Mouse (Mus musculus): Measurements from ENCODE around the gene Bco1. TPM values are rescaled to one million over a fixed set of nuclear protein-coding genes. Genes with fewer than 3 reads are reported as not detected.
A peak's percentile ranks its signal among the peaks of the same experiment; 100 is the strongest.

Gene Bco1
- polyA plus RNA-seq, 1 experiment from 2014 or later, result not detected

- H3K27ac ChIP-seq (ENCODE audit: low read depth, low read length), result no peak overlapping the region
- WGBS, result 63% methylated on average over 13 of the region's 13 CpGs
Measured at GRCm38 (mm10) chr8:117061180-117061880, 34.3 kb upstream of the Bco1 start.

GRCm38 (mm10) chr8:117066955-117067354, 28.7 kb upstream of the Bco1 start:
- Histone ChIP-seq H3K36me3 (ENCODE audit: control insufficient read depth, insufficient read depth, low read length) (no peaks in the 10 kb centered on the region), H3K9ac (ENCODE audit: low read length) (no peak overlapping the region), H3K4me2 (ENCODE audit: low read length) (no peak overlapping the region), H3K27me3 (replicated peaks; ENCODE audit: control insufficient read depth, insufficient read depth, low read length) (no peaks in the 10 kb centered on the region), H3K4me1 (ENCODE audit: control insufficient read depth, insufficient read depth, low read length) (no peaks in the 10 kb centered on the region), H3K27ac (ENCODE audit: low read depth, low read length) (no peak overlapping the region), H3K9me3 (replicated peaks; ENCODE audit: control insufficient read depth, low read length) (no peaks in the 10 kb centered on the region; the same call in 1 of the 2 replicates), H3K4me3 (ENCODE audit: low read depth, low read length) (no peak overlapping the region)
- DNase-seq (ENCODE audit: low spot score), result no peak
- 90% methylated on average over 7 of the region's 7 CpGs for WGBS
- ATAC-seq, result no peak

More at GRCm38 (mm10) chr8:117061180-117061880, 34.3 kb upstream of the Bco1 start:
- peak; percentile 55 for DNase-seq (ENCODE audit: low spot score)
- Histone ChIP-seq H3K36me3 (ENCODE audit: control insufficient read depth, insufficient read depth, low read length) (no peaks in the 10 kb centered on the region), H3K4me1 (ENCODE audit: control insufficient read depth, insufficient read depth, low read length) (no peaks in the 10 kb centered on the region), H3K4me2 (ENCODE audit: low read length) (no peak overlapping the region), H3K9ac (ENCODE audit: low read length) (no peak overlapping the region), H3K4me3 (ENCODE audit: low read depth, low read length) (no peak overlapping the region), H3K27me3 (replicated peaks; ENCODE audit: control insufficient read depth, insufficient read depth, low read length) (no peaks in the 10 kb centered on the region), H3K9me3 (replicated peaks; ENCODE audit: control insufficient read depth, low read length) (no peaks in the 10 kb centered on the region; the same call in 1 of the 2 replicates)
- ATAC-seq, result no peak

- Histone ChIP-seq H3K4me2 (ENCODE audit: low read length) (no peak overlapping the region), H3K4me1 (ENCODE audit: control insufficient read depth, insufficient read depth, low read length) (no peaks in the 10 kb centered on the region), H3K9ac (ENCODE audit: low read length) (no peak overlapping the region), H3K27me3 (replicated peaks; ENCODE audit: control insufficient read depth, insufficient read depth, low read length) (no peaks in the 10 kb centered on the region), H3K36me3 (ENCODE audit: control insufficient read depth, insufficient read depth, low read length) (no peaks in the 10 kb centered on the region), H3K9me3 (replicated peaks; ENCODE audit: control insufficient read depth, low read length) (no peaks in the 10 kb centered on the region), H3K27ac (ENCODE audit: low read depth, low read length) (no peak overlapping the region), H3K4me3 (ENCODE audit: low read depth, low read length) (no peak overlapping the region)
- 87% methylated on average over 11 of the region's 11 CpGs for WGBS
- no peak for ATAC-seq
- DNase-seq (ENCODE audit: low spot score), result no peak
Measured at GRCm38 (mm10) chr8:117067396-117067795, 28.3 kb upstream of the Bco1 start.

GRCm38 (mm10) chr8:117068294-117068693, 27.4 kb upstream of the Bco1 start:
- no peak overlapping the region for H3K4me3 ChIP-seq (ENCODE audit: low read depth, low read length)
- ATAC-seq (no peak), DNase-seq (ENCODE audit: low spot score) (no peak)
- H3K27me3 ChIP-seq (replicated peaks; ENCODE audit: control insufficient read depth, insufficient read depth, low read length), result no peaks in the 10 kb centered on the region
- H3K36me3 ChIP-seq (ENCODE audit: control insufficient read depth, insufficient read depth, low read length), result no peaks in the 10 kb centered on the region
- WGBS, result 84% methylated on average over 13 of the region's 13 CpGs
- H3K27ac ChIP-seq (ENCODE audit: low read depth, low read length), result no peak overlapping the region
- no peaks in the 10 kb centered on the region for H3K9me3 ChIP-seq (replicated peaks; ENCODE audit: control insufficient read depth, low read length)
- no peak overlapping the region for H3K4me2 ChIP-seq (ENCODE audit: low read length)
- H3K9ac ChIP-seq (ENCODE audit: low read length), result no peak overlapping the region
- no peaks in the 10 kb centered on the region for H3K4me1 ChIP-seq (ENCODE audit: control insufficient read depth, insufficient read depth, low read length)

GRCm38 (mm10) chr8:117069708-117070107, 25.9 kb upstream of the Bco1 start:
- Histone ChIP-seq H3K27ac (ENCODE audit: low read depth, low read length) (no peak overlapping the region), H3K4me3 (ENCODE audit: low read depth, low read length) (no peak overlapping the region), H3K4me1 (ENCODE audit: control insufficient read depth, insufficient read depth, low read length) (no peaks in the 10 kb centered on the region), H3K9me3 (replicated peaks; ENCODE audit: control insufficient read depth, low read length) (no peaks in the 10 kb centered on the region), H3K27me3 (replicated peaks; ENCODE audit: control insufficient read depth, insufficient read depth, low read length) (no peaks in the 10 kb centered on the region), H3K9ac (ENCODE audit: low read length) (no peak overlapping the region), H3K4me2 (ENCODE audit: low read length) (no peak overlapping the region), H3K36me3 (ENCODE audit: control insufficient read depth, insufficient read depth, low read length) (no peaks in the 10 kb centered on the region)
- DNase-seq (ENCODE audit: low spot score) (peak; percentile 24), ATAC-seq (no peak)
- 87% methylated on average over 1 of the region's 1 CpGs for WGBS

GRCm38 (mm10) chr8:117074350-117075182, 21.1 kb upstream of the Bco1 start:
- Histone ChIP-seq H3K4me3 (ENCODE audit: low read depth, low read length) (no peak overlapping the region), H3K27ac (ENCODE audit: low read depth, low read length) (no peak overlapping the region), H3K4me2 (ENCODE audit: low read length) (no peak overlapping the region), H3K4me1 (ENCODE audit: control insufficient read depth, insufficient read depth, low read length) (no peaks in the 10 kb centered on the region), H3K27me3 (replicated peaks; ENCODE audit: control insufficient read depth, insufficient read depth, low read length) (no peaks in the 10 kb centered on the region), H3K9ac (ENCODE audit: low read length) (no peak overlapping the region), H3K36me3 (ENCODE audit: control insufficient read depth, insufficient read depth, low read length) (no peaks in the 10 kb centered on the region), H3K9me3 (replicated peaks; ENCODE audit: control insufficient read depth, low read length) (no peaks in the 10 kb centered on the region)
- WGBS, result 81% methylated on average over 10 of the region's 10 CpGs
- ATAC-seq (no peak), DNase-seq (ENCODE audit: low spot score) (peak; percentile 20)

GRCm38 (mm10) chr8:117078367-117078926, 17.2 kb upstream of the Bco1 start:
- Histone ChIP-seq H3K4me3 (ENCODE audit: low read depth, low read length) (no peak overlapping the region), H3K9me3 (replicated peaks; ENCODE audit: control insufficient read depth, low read length) (no peaks in the 10 kb centered on the region), H3K4me2 (ENCODE audit: low read length) (no peak overlapping the region), H3K27ac (ENCODE audit: low read depth, low read length) (no peak overlapping the region), H3K27me3 (replicated peaks; ENCODE audit: control insufficient read depth, insufficient read depth, low read length) (no peaks in the 10 kb centered on the region), H3K9ac (ENCODE audit: low read length) (no peak overlapping the region), H3K36me3 (ENCODE audit: control insufficient read depth, insufficient read depth, low read length) (no peaks in the 10 kb centered on the region), H3K4me1 (ENCODE audit: control insufficient read depth, insufficient read depth, low read length) (no peaks in the 10 kb centered on the region)
- 78% methylated on average over 7 of the region's 7 CpGs for WGBS
- DNase-seq (ENCODE audit: low spot score), result no peak
- no peak for ATAC-seq

- Histone ChIP-seq H3K4me2 (ENCODE audit: low read length) (no peak overlapping the region), H3K9ac (ENCODE audit: low read length) (no peak overlapping the region), H3K9me3 (replicated peaks; ENCODE audit: control insufficient read depth, low read length) (no peaks in the 10 kb centered on the region), H3K4me1 (ENCODE audit: control insufficient read depth, insufficient read depth, low read length) (no peaks in the 10 kb centered on the region), H3K36me3 (ENCODE audit: control insufficient read depth, insufficient read depth, low read length) (no peaks in the 10 kb centered on the region), H3K27ac (ENCODE audit: low read depth, low read length) (no peak overlapping the region), H3K27me3 (replicated peaks; ENCODE audit: control insufficient read depth, insufficient read depth, low read length) (no peaks in the 10 kb centered on the region), H3K4me3 (ENCODE audit: low read depth, low read length) (no peak overlapping the region)
- WGBS, result 95% methylated on average over 14 of the region's 14 CpGs
- no peak for ATAC-seq
- no peak for DNase-seq (ENCODE audit: low spot score)
Measured at GRCm38 (mm10) chr8:117079652-117080051, 16.0 kb upstream of the Bco1 start.

Measured in forebrain, embryonic 14.5 days (tissue).